Mouse (Mus musculus) frontal cortex, postnatal 14 days (tissue): ENCODE measurements around the gene Tpmt.

Experiments used
- DNase-seq, 2 experiments: peaks; one replicate each; pipeline ENCODE4 v3.0.0; 2022; ENCODE audit warnings: low spot score in 2 of 2

The Tpmt gene

GRCm38 (mm10) chr13:47042024-47042633, 2.4 kb downstream of the Tpmt start:
- no peak for DNase-seq

- DNase-seq = no peak
Measured at GRCm38 (mm10) chr13:47040061-47040460, 4.5 kb downstream of the Tpmt start.

GRCm38 (mm10) chr13:47037946-47038345, 6.6 kb downstream of the Tpmt start:
- no peak for DNase-seq

GRCm38 (mm10) chr13:47033602-47034001, 10.9 kb downstream of the Tpmt start:
- no peak for DNase-seq

GRCm38 (mm10) chr13:47030376-47031107, 14.0 kb downstream of the Tpmt start:
- DNase-seq = no peak

- DNase-seq = no peak
Measured at GRCm38 (mm10) chr13:47020798-47021197, 23.7 kb downstream of the Tpmt start.

- DNase-seq = no peak
Measured at GRCm38 (mm10) chr13:47019774-47020173, 24.8 kb downstream of the Tpmt start.

- DNase-seq = peak; percentile 40 to 53
Measured at GRCm38 (mm10) chr13:47017259-47017658, 27.3 kb downstream of the Tpmt start.

- DNase-seq = no peak
Measured at GRCm38 (mm10) chr13:47015195-47015501, 29.4 kb downstream of the Tpmt start.

GRCm38 (mm10) chr13:47014334-47015194, 30.0 kb downstream of the Tpmt start, which contains the start of gene Nhlrc1:
Gene Nhlrc1, minus strand, starts transcription at chr13:47014850.
- DNase-seq = peak; percentile 67 to 71

- no peak for DNase-seq
Measured at GRCm38 (mm10) chr13:47013740-47014139, 30.8 kb downstream of the Tpmt start.

- DNase-seq = no peak
Measured at GRCm38 (mm10) chr13:47001590-47001989, 42.9 kb downstream of the Tpmt start.

GRCm38 (mm10) chr13:46999498-46999897, 45.0 kb downstream of the Tpmt start:
- no peak for DNase-seq

- no peak for DNase-seq
Measured at GRCm38 (mm10) chr13:46997355-46997754, 47.2 kb downstream of the Tpmt start.

- no peak for DNase-seq
Measured at GRCm38 (mm10) chr13:46993274-46993551, 51.3 kb downstream of the Tpmt start.

GRCm38 (mm10) chr13:46992516-46993273, 51.8 kb downstream of the Tpmt start:
- no peak for DNase-seq

GRCm38 (mm10) chr13:46990376-46991011, 54.0 kb downstream of the Tpmt start:
- no peak for DNase-seq

- no peak for DNase-seq
Measured at GRCm38 (mm10) chr13:46987941-46988340, 56.6 kb downstream of the Tpmt start.

- DNase-seq = no peak
Measured at GRCm38 (mm10) chr13:46986208-46986607, 58.3 kb downstream of the Tpmt start.

- no peak for DNase-seq
Measured at GRCm38 (mm10) chr13:46983878-46984277, 60.7 kb downstream of the Tpmt start.

GRCm38 (mm10) chr13:46979836-46980490, 64.6 kb downstream of the Tpmt start:
- DNase-seq = no peak
